Mouse (Mus musculus) forebrain, embryonic 14.5 days (tissue): ENCODE data around the gene Clstn3. TPM values are rescaled to one million over a fixed set of nuclear protein-coding genes. Genes with fewer than 3 reads are reported as not detected.
"Not testable (repeated sequence)": the region's sequence is repeated elsewhere in the genome, so short reads cannot be mapped to it uniquely, and the experiment has no call there.

Experiments
- ATAC-seq: fragments of 200-750 bp; cut with Nextera tagmentation; 2 replicates; pipeline ENCODE4 v1.8.0; 2017; ENCODE audit warnings: mild to moderate bottlenecking, moderate library complexity
- DNase-seq: peaks from one replicate; pipeline ENCODE4 v3.0.0-alpha.2; 2015; ENCODE audit warnings: low spot score
- H3K27ac ChIP-seq: fragments of 300-500 bp; sonication (generic); 2 replicates; pipeline ENCODE4 v1.5.1; 2014; ENCODE audit warnings: low read depth, mild to moderate bottlenecking, control low read depth, low read length, moderate library complexity
- H3K27me3 ChIP-seq: fragments of 300-500 bp; sonication (generic); replicated peaks from 2 replicates; pipeline ENCODE4 v1.6.1; 2014; ENCODE audit warnings: low read length, control low read depth, mixed read lengths; ENCODE audit not compliant: control insufficient read depth, insufficient read depth
- H3K36me3 ChIP-seq: fragments of 300-500 bp; sonication (generic); 2 replicates; pipeline ENCODE4 v1.6.1; 2014; ENCODE audit warnings: low read length, control low read depth; ENCODE audit not compliant: control insufficient read depth, insufficient read depth
- H3K4me1 ChIP-seq: fragments of 300-500 bp; sonication (generic); 2 replicates; pipeline ENCODE4 v1.6.1; 2014; ENCODE audit warnings: antibody characterized with exemption, low read length, control low read depth; ENCODE audit not compliant: control insufficient read depth, insufficient read depth
- H3K4me2 ChIP-seq: fragments of 300-500 bp; sonication (generic); 2 replicates; pipeline ENCODE4 v1.6.1; 2014; ENCODE audit warnings: mild to moderate bottlenecking, control low read depth, low read length
- H3K4me3 ChIP-seq: fragments of 300-500 bp; sonication (generic); 2 replicates; pipeline ENCODE4 v1.5.1; 2014; ENCODE audit warnings: low read depth, low read length, control low read depth
- H3K9ac ChIP-seq: fragments of 300-500 bp; sonication (generic); 2 replicates; pipeline ENCODE4 v1.6.1; 2014; ENCODE audit warnings: mild to moderate bottlenecking, low read length, control low read depth, moderate library complexity
- H3K9me3 ChIP-seq: fragments of 300-500 bp; sonication (generic); replicated peaks from 2 replicates; pipeline ENCODE4 v1.6.1; 2016; ENCODE audit warnings: low read length, control low read depth, mixed read lengths; ENCODE audit not compliant: control insufficient read depth
- WGBS: fragments of 180-500 bp; shearing (Covaris S2); extraction: QIAGEN DNeasy Blood & Tissue Kit; methylation state at CpG from one replicate; pipeline ENCODE4 v1.1.7; 2014; 5-methylcytosine and 5-hydroxymethylcytosine counted together
- polyA plus RNA-seq: library from polyadenylated mRNA; unstranded; fragments of >200 nt; fragmentation: Nextera tagmentation; extraction: Ambion mirVana; gene quantifications from 2 replicates; pipeline ENCODE4 v1.2.1, GENCODE M21; 2014

Clstn3 gene
- polyA plus RNA-seq, 1 experiment from 2014 or later: 34.1 TPM

DNA sequence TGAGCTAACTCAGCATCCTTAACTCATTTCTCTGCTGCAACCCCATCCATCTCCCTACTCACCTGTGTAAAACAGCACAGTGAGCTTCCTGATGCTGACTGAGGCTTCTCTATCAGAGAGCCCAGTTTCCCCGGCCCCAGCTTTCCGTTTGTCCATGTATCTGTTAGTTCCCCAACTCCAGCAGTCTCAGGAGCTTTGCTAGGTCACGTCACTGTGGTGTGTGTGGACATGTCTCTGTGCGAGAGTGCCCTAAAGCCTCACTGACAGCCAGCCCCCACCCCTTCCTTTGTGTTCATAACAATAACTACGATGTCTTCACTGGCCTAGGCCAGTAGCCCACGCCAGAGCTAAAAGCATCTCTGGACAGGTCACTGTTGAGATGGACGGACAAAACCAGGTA lies 11.6 kb upstream of the Clstn3 start:
- WGBS: 67% methylated on average over 7 of the region's 7 CpGs
- H3K4me1 ChIP-seq: no peaks in the 10 kb centered on the region
- no peak for DNase-seq
- no peak overlapping the region for H3K4me3 ChIP-seq
- no peaks in the 10 kb centered on the region for H3K27me3 ChIP-seq
- no peak for ATAC-seq
- H3K36me3 ChIP-seq: no peaks in the 10 kb centered on the region
- no peak overlapping the region for H3K4me2 ChIP-seq
- no peaks in the 10 kb centered on the region for H3K9me3 ChIP-seq
- no peak overlapping the region for H3K27ac ChIP-seq
- H3K9ac ChIP-seq: no peak overlapping the region

DNA sequence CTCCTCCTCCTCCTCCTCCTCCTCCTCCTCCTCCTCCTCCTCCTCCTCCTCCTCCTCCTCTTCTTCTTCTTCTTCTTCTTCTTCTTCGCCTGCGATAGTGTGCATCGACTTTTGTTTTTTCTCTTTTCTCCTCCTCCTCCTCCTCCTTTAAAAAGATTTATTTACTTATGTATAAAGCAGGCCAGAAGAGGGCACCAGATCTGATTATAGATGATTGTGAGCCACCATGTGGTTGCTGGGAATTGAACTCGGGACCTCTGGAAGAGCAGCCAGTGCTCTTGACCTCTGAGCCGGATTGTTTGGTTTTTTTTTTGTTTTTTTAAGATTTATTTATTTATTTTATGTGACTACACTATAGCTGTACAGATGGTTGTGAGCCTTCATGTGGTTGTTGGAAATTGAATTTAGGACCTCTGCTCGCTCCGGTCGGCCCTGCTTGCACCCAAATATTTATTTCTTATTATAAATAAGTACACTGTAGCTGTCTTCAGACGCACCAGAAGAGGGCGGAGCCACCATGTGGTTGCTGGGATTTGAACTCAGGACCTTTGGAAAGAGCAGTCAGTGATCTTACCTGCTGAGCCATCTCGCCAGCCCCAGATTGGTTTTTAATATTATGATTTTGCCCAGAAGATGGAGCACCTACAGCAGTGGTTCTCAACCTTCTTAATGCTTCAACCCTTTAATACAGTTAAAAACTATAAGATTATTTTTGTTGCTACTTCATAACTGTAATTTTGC lies 10.9 kb upstream of the Clstn3 start:
- not testable (repeated sequence) for DNase-seq, H3K4me3 ChIP-seq, H3K36me3 ChIP-seq, H3K27ac ChIP-seq, ATAC-seq, H3K9ac ChIP-seq, H3K27me3 ChIP-seq, H3K9me3 ChIP-seq, H3K4me1 ChIP-seq, H3K4me2 ChIP-seq
- WGBS: 94% methylated on average over 11 of the region's 11 CpGs

DNA sequence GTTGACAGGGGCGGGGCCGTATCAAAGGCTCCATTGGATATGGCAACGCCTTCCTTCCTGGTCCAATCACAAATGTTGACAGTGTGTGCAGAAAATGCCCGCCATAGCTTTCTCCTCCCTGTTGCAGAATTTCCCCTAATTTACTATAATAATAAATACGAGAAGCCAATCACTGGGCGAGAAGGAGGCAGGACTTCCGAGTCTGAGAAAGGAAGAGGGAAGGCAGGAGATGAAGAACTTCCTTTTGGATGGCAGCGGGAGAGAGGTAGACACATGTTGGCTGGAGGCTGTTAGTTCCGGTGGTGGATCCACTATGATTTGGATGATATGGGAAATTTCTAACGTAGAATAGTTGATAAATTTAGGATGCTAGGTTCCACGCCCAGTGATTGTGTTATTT lies 10.0 kb upstream of the Clstn3 start:
- WGBS: 88% methylated on average over 11 of the region's 11 CpGs
- DNase-seq: no peak

DNA sequence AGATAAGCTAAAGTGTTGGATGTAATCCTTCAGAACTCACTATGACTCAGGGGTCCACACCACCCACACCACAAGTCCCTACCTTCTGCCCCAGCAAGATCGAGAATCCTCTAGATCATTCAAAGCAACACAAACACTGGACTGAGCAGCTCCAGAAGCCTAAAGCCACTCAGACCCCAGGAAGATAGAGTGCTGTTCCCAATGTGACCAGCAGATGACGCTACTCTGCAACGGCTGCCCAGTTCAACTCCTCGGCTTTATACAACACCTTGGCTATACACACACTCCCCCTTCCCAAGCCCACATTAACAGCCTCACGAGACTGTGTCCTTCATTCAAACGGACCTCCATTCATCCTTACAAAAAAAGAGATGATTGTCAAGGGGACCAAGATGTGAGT lies 8.2 kb upstream of the Clstn3 start:
- 32% methylated on average over 6 of the region's 6 CpGs for WGBS
- H3K9ac ChIP-seq: no peak overlapping the region
- no peaks in the 10 kb centered on the region for H3K36me3 ChIP-seq
- H3K4me3 ChIP-seq: no peak overlapping the region
- ATAC-seq (no peak), DNase-seq (no peak)
- no peaks in the 10 kb centered on the region for H3K27me3 ChIP-seq
- no peaks in the 10 kb centered on the region for H3K4me1 ChIP-seq
- no peaks in the 10 kb centered on the region for H3K9me3 ChIP-seq
- H3K27ac ChIP-seq: no peak overlapping the region
- H3K4me2 ChIP-seq: no peak overlapping the region

More for the DNA sequence above, 10.0 kb upstream of the Clstn3 start:
- H3K4me1 ChIP-seq: no peaks in the 10 kb centered on the region
- no peak overlapping the region for H3K4me3 ChIP-seq
- H3K27ac ChIP-seq: no peak overlapping the region
- H3K4me2 ChIP-seq: no peak overlapping the region
- no peaks in the 10 kb centered on the region for H3K27me3 ChIP-seq
- no peaks in the 10 kb centered on the region for H3K9me3 ChIP-seq
- H3K9ac ChIP-seq: no peak overlapping the region
- no peaks in the 10 kb centered on the region for H3K36me3 ChIP-seq
- no peak for ATAC-seq

DNA sequence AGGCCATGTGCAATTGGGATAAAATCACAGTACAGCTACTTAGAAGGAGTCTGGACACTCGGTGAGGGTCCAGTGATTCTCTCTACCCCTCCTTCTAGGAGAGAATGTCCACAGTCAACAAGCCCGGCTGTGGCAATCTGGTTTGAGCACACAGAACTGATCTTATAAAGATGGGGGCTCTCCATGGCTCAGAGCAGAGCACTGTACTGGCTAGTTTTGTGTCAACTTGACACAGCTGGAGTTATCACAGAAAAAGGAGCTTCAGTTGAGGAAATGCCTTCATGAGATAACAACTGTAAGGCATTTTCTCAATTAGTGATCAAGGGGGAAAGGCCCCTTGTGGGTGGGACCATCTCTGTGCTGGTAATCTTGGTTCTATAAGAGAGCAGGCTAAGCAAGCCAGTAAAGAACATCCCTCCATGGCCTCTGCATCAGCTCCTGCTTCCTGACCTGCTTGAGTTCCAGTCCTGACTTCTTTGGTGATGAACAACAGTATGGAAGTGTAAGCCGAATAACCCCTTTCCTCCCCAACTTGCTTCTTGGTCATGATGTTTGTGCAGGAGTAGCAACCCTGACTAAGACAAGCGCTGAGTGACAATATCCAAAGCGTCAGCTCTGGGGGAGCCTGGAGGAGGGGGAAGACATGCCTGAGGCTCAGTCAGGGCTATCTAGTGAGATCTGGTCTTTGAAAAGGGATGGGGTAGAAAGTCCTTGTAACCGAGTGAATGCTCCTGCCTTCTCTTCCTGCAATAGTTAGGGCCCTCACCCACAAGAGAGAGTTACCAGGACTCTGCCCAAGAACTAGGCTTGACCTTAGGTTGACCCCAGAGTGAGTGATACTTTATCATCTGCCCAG lies 7.4 kb upstream of the Clstn3 start:
- H3K9ac ChIP-seq, H3K4me3 ChIP-seq, DNase-seq, H3K9me3 ChIP-seq, H3K27me3 ChIP-seq, ATAC-seq, H3K4me2 ChIP-seq, H3K27ac ChIP-seq, H3K4me1 ChIP-seq, H3K36me3 ChIP-seq: not testable (repeated sequence)
- 78% methylated on average over 6 of the region's 6 CpGs for WGBS

DNA sequence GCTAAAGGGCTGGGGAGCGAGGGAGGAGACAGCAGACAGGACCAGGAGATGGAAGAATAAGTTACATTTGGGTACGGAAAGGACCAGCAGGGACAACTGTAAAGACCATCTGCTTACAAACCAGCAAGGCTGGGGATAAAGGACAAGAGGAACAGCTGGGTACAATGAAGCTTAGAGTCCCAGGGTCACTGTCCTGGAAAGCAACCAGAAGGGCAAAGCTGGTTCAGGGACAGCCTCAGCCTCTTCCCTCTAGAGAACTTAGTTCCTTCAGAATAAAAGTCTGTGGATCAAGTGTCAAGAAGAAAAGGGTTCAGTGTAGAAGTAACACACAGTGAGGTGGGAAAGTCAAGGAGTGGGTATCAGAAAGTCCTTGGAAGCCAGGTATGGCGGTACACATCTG lies 6.5 kb upstream of the Clstn3 start:
- Histone ChIP-seq H3K27ac (no peak overlapping the region), H3K27me3 (no peaks in the 10 kb centered on the region), H3K36me3 (no peaks in the 10 kb centered on the region), H3K9me3 (no peaks in the 10 kb centered on the region), H3K4me3 (no peak overlapping the region), H3K4me1 (no peaks in the 10 kb centered on the region), H3K9ac (no peak overlapping the region), H3K4me2 (no peak overlapping the region)
- DNase-seq (no peak), ATAC-seq (no peak)
- WGBS: 88% methylated on average over 3 of the region's 3 CpGs

DNA sequence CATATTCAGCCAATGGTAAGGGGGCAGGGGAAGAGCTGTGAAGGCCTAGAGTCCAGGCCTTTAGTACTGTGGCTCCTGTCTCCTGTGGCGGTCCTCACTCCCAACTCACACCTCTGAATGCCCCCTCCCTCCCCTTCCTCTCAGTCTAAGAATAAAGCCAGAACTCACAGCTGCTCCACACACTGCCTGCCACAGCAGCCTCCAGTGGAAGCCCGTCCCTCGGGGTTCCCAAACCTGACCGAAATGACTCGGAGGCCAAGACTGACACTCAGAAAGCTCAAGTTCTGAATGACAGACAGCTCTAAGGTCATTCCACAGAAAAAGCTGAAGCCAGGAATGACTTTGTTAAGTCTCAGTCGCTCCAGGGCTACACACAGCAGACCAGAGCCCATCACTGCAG lies 1.1 kb upstream of the Clstn3 start:
- Histone ChIP-seq H3K36me3 (no peaks in the 10 kb centered on the region), H3K4me2 (peak overlapping the region; percentile 58; the same call in 1 of the 2 replicates), H3K4me1 (no peaks in the 10 kb centered on the region; the same call in 1 of the 2 replicates), H3K4me3 (no peak overlapping the region), H3K27me3 (no peaks in the 10 kb centered on the region), H3K9ac (no peak overlapping the region), H3K9me3 (no peaks in the 10 kb centered on the region), H3K27ac (no peak overlapping the region)
- 79% methylated on average over 6 of the region's 6 CpGs for WGBS
- DNase-seq (no peak), ATAC-seq (no peak)

DNA sequence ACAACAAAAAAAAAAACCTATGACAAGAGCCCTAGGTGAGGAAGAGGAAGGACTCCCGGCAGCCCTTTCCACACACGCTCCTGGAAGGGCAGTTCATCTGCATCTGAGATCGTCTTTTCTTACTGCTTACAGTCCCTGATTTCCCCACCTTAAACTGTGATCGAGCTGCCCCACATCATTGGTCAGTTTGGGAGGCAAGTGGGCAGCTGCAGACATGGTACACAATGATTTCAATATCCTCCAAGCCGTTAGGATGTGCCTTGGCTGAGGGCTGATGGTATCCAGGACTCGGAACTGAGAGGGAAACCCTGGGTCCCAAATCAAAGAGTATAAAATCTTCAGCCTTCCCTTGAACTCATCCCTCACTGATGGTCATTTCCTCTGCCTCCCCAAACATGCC lies 705 bp upstream of the Clstn3 start:
- no peaks in the 10 kb centered on the region for H3K9me3 ChIP-seq
- H3K27me3 ChIP-seq: no peaks in the 10 kb centered on the region
- no peaks in the 10 kb centered on the region for H3K36me3 ChIP-seq
- ATAC-seq (no peak), DNase-seq (no peak)
- peak overlapping the region; percentile 43 for H3K4me3 ChIP-seq
- H3K9ac ChIP-seq: peak overlapping the region; percentile 72; the same call in 1 of the 2 replicates
- H3K4me1 ChIP-seq: no peaks in the 10 kb centered on the region; the same call in 1 of the 2 replicates
- H3K27ac ChIP-seq: no peak overlapping the region
- H3K4me2 ChIP-seq: peak overlapping the region; percentile 58
- 38% methylated on average over 6 of the region's 6 CpGs for WGBS

DNA sequence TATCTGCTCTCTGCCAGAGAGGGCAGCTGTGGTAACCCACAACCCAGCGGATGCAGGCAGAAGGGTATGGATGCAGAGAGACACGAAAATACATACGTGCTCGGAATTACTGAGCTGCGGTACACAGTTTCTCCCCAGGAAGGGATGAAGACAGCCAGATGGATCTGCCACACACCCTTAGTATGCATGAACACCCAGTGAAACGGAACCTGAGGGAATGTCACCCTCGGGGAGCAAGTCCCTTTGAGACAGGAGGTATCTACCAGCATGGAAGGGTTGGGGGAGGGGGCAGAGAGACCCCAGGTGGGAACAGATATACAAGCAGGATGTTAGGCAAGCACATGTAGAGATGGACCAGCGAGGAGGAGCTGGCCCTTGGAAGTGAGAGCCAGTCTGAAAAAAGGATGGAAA lies 708 bp downstream of the Clstn3 start:
- ATAC-seq: peak; percentile 33
- peak; percentile 50 for DNase-seq
- no peaks in the 10 kb centered on the region for H3K9me3 ChIP-seq
- peak overlapping the region; percentile 43 for H3K4me3 ChIP-seq
- peak overlapping the region; percentile 72 for H3K9ac ChIP-seq
- H3K4me1 ChIP-seq: no peaks in the 10 kb centered on the region; the same call in 1 of the 2 replicates
- H3K27me3 ChIP-seq: no peaks in the 10 kb centered on the region
- peak overlapping the region; percentile 58 for H3K4me2 ChIP-seq
- H3K27ac ChIP-seq: no peak overlapping the region
- peaks cover 5% of the 10 kb centered on the region; the same call in 1 of the 2 replicates for H3K36me3 ChIP-seq
- WGBS: 18% methylated on average over 8 of the region's 8 CpGs
